Mouse (Mus musculus): ENCODE results near the gene Gm14418. TPM values are rescaled to one million over a fixed set of nuclear protein-coding genes. Genes with fewer than 3 reads are reported as not detected.

Gene Gm14418
- polyA plus RNA-seq (2012; rRNA removed), result 4.3 and 5.0 TPM in 2 replicates

GRCm38 (mm10) chr2:177398096-177398495 is at the start of gene Gm14418:
TSS of gene Gm14418 (minus strand) at chr2:177398320.

Other genes starting within 250 kb of the Gm14418 start
- 26.7 and 27.1 TPM in 2 replicates for gene Gm14410, start 191.9 kb downstream of the Gm14418 start, polyA plus RNA-seq (2012; rRNA removed)
- not detected in 2 replicates for gene Gm14409, start 131.3 kb downstream of the Gm14418 start, polyA plus RNA-seq (2012; rRNA removed)
- 0.43 and 0.48 TPM in 2 replicates for gene Gm14412, start 74.0 kb downstream of the Gm14418 start, polyA plus RNA-seq (2012; rRNA removed)
- 10.5 and 10.7 TPM in 2 replicates for gene Zfp970, start 66.4 kb upstream of the Gm14418 start, polyA plus RNA-seq (2012; rRNA removed)
- 2.8 and 3.2 TPM in 2 replicates for gene Gm14403, start 99.9 kb upstream of the Gm14418 start, polyA plus RNA-seq (2012; rRNA removed)
- gene Gm14406, start 179.9 kb upstream of the Gm14418 start, polyA plus RNA-seq (2012; rRNA removed), result not detected in 2 replicates

All from central nervous system, embryonic 14 days (tissue).